Mouse (Mus musculus): ENCODE measurements around the gene C2cd5.
"Not testable (repeated sequence)": the region's sequence is repeated elsewhere in the genome, so short reads cannot be mapped to it uniquely, and the experiment has no call there.

C2cd5 gene

GRCm38 (mm10) chr6:143099681-143100382, at the start of gene C2cd5:
TSS of gene C2cd5 (minus strand) at chr6:143100141.
- DNase-seq (ENCODE audit: low read depth, low spot score), result peak; percentile 96

- DNase-seq (ENCODE audit: low read depth, low spot score), result no peak
Measured at GRCm38 (mm10) chr6:143148868-143149267, 48.9 kb upstream of the C2cd5 start.

GRCm38 (mm10) chr6:143146756-143147155, 46.8 kb upstream of the C2cd5 start:
- peak; percentile 57 for DNase-seq (ENCODE audit: low read depth, low spot score)

GRCm38 (mm10) chr6:143145051-143145450, 45.1 kb upstream of the C2cd5 start:
- no peak for DNase-seq (ENCODE audit: low read depth, low spot score)

- DNase-seq (ENCODE audit: low read depth, low spot score), result no peak
Measured at GRCm38 (mm10) chr6:143144556-143144955, 44.6 kb upstream of the C2cd5 start.

DNA sequence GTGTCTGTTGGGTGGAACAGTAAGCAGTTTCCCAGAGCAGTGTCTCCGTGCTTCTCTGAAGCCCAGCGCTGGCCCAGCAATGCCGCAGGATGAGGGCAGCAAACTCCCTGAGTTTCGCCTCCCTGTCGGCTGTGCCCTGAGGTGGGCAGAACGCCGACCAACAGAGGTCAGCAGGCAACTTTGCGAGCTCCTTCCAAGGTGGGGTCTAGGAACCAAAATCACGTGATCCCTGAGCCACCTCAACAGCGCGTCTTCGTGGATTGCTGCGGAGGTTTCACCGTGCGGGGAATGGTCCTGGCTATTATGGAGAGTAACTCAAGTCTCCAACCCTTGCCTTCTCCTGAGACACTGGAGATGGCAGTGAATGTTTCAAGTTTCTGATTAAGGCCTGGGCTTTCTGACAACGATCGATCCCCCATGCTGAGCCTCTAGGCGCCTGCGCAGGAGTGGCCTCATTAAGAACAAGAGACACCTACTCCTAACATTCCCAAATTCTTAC, 43.9 kb upstream of the C2cd5 start:
- no peak for DNase-seq (ENCODE audit: low read depth, low spot score)

GRCm38 (mm10) chr6:143143321-143143720, 43.4 kb upstream of the C2cd5 start:
- DNase-seq (ENCODE audit: low read depth, low spot score), result no peak

GRCm38 (mm10) chr6:143142861-143143260, 42.9 kb upstream of the C2cd5 start:
- no peak for DNase-seq (ENCODE audit: low read depth, low spot score)

GRCm38 (mm10) chr6:143141624-143142592, 42.0 kb upstream of the C2cd5 start:
- not testable (repeated sequence) for DNase-seq (ENCODE audit: low read depth, low spot score)

- DNase-seq (ENCODE audit: low read depth, low spot score), result no peak
Measured at GRCm38 (mm10) chr6:143140884-143141283, 40.9 kb upstream of the C2cd5 start.

DNA sequence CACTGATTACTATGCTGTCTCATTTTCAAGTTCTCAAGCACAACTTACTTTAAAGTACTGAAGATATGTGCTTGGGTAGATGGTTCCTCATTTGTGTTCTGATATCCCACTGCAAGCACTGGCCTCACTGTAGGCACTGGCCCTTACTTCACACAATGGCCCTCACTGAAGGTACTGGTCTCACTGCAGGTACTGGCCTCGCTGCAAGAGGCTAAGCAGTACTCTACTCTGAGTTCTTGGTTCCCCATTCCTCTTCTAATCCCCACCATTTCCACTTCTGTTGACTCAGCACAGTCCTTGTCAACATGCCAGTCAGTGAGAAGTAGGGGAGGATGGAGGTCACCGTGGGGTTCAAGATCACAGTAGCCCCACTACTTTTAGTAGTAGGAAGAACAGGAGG, 39.5 kb upstream of the C2cd5 start:
- no peak for DNase-seq (ENCODE audit: low read depth, low spot score)

DNA sequence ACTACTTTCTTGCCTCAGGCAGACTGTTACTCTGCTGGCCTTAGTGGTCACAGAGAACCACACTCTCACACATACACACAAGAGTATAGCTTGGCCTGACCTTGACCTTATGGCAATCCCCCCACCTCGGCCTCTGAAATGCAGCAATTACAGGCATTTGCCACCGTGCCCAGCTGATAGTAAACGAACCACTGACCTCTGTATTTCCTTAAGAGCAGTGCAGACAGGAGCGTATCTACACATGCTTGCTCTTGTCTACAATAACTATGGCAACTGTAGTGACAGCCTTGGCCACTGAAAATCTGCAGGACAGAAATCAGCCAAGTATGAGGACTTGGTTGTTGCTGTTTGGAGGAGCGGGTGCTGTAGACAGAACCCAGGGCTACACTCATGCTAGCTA, 37.4 kb upstream of the C2cd5 start:
- no peak for DNase-seq (ENCODE audit: low read depth, low spot score)

DNA sequence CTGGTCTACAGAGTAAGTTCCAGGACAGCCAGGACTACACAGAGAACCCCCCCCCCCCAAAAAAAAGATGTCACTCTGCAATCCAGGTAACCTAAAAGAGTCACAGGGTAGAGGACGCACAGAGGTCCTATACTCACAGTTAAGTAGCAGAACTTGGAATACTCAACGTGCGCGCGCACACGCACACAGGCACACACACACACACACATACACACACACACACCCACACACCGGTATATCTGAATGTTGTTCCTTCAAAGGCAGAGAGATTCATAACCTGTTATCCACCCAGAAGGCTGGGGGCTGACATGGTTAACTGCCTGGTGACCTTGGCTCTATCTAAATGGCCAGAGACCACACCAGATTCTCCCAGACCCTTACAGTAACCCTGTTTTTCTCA, 36.7 kb upstream of the C2cd5 start:
- no peak for DNase-seq (ENCODE audit: low read depth, low spot score)

GRCm38 (mm10) chr6:143135097-143135496, 35.2 kb upstream of the C2cd5 start:
- no peak for DNase-seq (ENCODE audit: low read depth, low spot score)

DNA sequence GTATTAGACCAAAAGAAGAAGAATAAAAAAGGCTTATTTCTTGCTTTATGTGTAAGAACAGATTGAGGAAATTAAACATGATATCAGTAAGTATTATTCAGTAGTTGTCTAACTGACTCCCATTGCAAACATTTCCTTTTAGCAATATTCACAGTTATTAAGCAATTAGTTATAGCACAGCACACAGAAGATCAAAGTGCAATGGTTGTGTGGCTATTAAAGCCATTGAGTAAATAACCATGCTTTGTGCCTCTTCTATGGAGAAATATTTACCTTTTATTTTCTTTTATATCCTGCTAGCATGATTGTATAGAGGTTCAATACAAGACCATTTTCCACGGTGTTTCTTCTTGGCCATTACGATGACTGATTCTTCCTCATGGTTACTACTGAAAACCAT, 33.2 kb upstream of the C2cd5 start:
- DNase-seq (ENCODE audit: low read depth, low spot score), result no peak

- DNase-seq (ENCODE audit: low read depth, low spot score), result no peak
Measured at GRCm38 (mm10) chr6:143131895-143132652, 32.1 kb upstream of the C2cd5 start.

GRCm38 (mm10) chr6:143130411-143130810, 30.5 kb upstream of the C2cd5 start:
- DNase-seq (ENCODE audit: low read depth, low spot score), result no peak

GRCm38 (mm10) chr6:143129952-143130351, 30.0 kb upstream of the C2cd5 start:
- no peak for DNase-seq (ENCODE audit: low read depth, low spot score)

- no peak for DNase-seq (ENCODE audit: low read depth, low spot score)
Measured at GRCm38 (mm10) chr6:143129466-143129865, 29.5 kb upstream of the C2cd5 start.

- DNase-seq (ENCODE audit: low read depth, low spot score), result no peak
Measured at GRCm38 (mm10) chr6:143125721-143126120, 25.8 kb upstream of the C2cd5 start.

- DNase-seq (ENCODE audit: low read depth, low spot score), result no peak
Measured at GRCm38 (mm10) chr6:143119325-143119724, 19.4 kb upstream of the C2cd5 start.

DNA sequence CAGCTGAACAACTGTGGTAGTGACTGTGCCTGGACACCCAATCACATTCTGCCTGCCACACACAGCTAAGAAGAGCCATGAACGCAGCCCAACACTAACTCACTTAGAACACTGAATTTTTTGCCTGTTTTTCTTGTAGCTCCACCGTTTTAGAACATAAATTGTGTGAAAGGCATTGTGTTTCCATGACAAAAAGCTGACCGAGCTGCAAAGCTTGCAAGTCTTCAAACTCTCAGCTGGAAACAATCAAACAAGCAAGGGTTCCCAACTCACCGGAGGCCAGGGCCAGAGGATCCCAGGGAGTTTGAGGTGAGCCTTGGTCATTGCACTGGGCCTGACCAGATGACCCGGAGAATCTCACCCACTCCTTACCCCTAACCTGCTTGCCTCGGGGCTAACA, 16.8 kb upstream of the C2cd5 start:
- no peak for DNase-seq (ENCODE audit: low read depth, low spot score)

Measured in CD4-positive helper T cell, adult 2 months (primary cell).